Mouse (Mus musculus) right cerebral cortex, adult 2 months (tissue): ENCODE data around the gene Ccdc158.
A peak's percentile ranks its signal among the peaks of the same experiment; 100 is the strongest.

Source experiments
- DNase-seq, 2 experiments: peaks; one replicate each; pipeline ENCODE4 v3.0.0; 2021 to 2022; ENCODE audit warnings: low spot score in 2 of 2

Ccdc158 gene

GRCm38 (mm10) chr5:92674859-92675573 is at the start of gene Ccdc158:
Gene Ccdc158 (minus strand): TSS chr5:92675271.
- DNase-seq, result peak; percentile 38 to 56

GRCm38 (mm10) chr5:92721610-92722009 is 46.5 kb upstream of the Ccdc158 start:
- DNase-seq, result no peak

- DNase-seq, result no peak
Measured at GRCm38 (mm10) chr5:92718856-92719255, 43.8 kb upstream of the Ccdc158 start.

GRCm38 (mm10) chr5:92717666-92718360 is 42.7 kb upstream of the Ccdc158 start:
- DNase-seq, result no peak

GRCm38 (mm10) chr5:92715890-92716289 is 40.8 kb upstream of the Ccdc158 start:
- DNase-seq, result no peak

GRCm38 (mm10) chr5:92715319-92715718 is 40.2 kb upstream of the Ccdc158 start:
- DNase-seq, result no peak

- no peak for DNase-seq
Measured at GRCm38 (mm10) chr5:92714886-92715285, 39.8 kb upstream of the Ccdc158 start.

GRCm38 (mm10) chr5:92712621-92713395 is 37.7 kb upstream of the Ccdc158 start:
- DNase-seq, result no peak

GRCm38 (mm10) chr5:92711666-92712290 is 36.7 kb upstream of the Ccdc158 start:
- no peak for DNase-seq

GRCm38 (mm10) chr5:92710779-92711178 is 35.7 kb upstream of the Ccdc158 start:
- no peak for DNase-seq

GRCm38 (mm10) chr5:92707921-92708491 is 32.9 kb upstream of the Ccdc158 start:
- DNase-seq, result no peak

- no peak for DNase-seq
Measured at GRCm38 (mm10) chr5:92703671-92704070, 28.6 kb upstream of the Ccdc158 start.

- DNase-seq, result no peak
Measured at GRCm38 (mm10) chr5:92701750-92702149, 26.7 kb upstream of the Ccdc158 start.

GRCm38 (mm10) chr5:92698837-92699529 is 23.9 kb upstream of the Ccdc158 start:
- peak in 1 of 2 experiments; percentile 14 for DNase-seq

GRCm38 (mm10) chr5:92698131-92698836 is 23.2 kb upstream of the Ccdc158 start:
- DNase-seq, result peak in 1 of 2 experiments; percentile 14

GRCm38 (mm10) chr5:92694316-92694995 is 19.4 kb upstream of the Ccdc158 start:
- no peak for DNase-seq

GRCm38 (mm10) chr5:92693744-92694143 is 18.7 kb upstream of the Ccdc158 start:
- DNase-seq, result no peak

- DNase-seq, result no peak
Measured at GRCm38 (mm10) chr5:92692206-92693007, 17.3 kb upstream of the Ccdc158 start.

- no peak for DNase-seq
Measured at GRCm38 (mm10) chr5:92688569-92688968, 13.5 kb upstream of the Ccdc158 start.
